Mouse (Mus musculus) erythroblast, adult 5-6 weeks (primary cell): ENCODE measurements around the gene Rnf182. TPM values are rescaled to one million over a fixed set of nuclear protein-coding genes. Genes with fewer than 3 reads are reported as not detected.

Experiments used
- ATAC-seq: replicated peaks from 2 replicates; pipeline ENCODE4 v1.8.0; 2016; ENCODE audit warnings: moderate number of reproducible peaks, mild to moderate bottlenecking, moderate TSS enrichment, inconsistent platforms; ENCODE audit not compliant: poor library complexity, low FRiP score, severe bottlenecking
- total RNA-seq, 2 experiments: library from RNA; stranded (forward) in 1 of 2; stranded (reverse) in 1 of 2; fragments of 150-400 nt in 1 of 2; fragments of 200-764, 138-1000 nt in 1 of 2; gene quantifications; 2 replicates each; pipeline versions ENCODE4 v1.2.3 to v1.2.4; 2015 to 2017; ENCODE audit warnings: low replicate concordance in 2 of 2

Gene Rnf182
- total RNA-seq (2015; ENCODE audit: low replicate concordance) (not detected in 2 replicates), total RNA-seq (2017; ENCODE audit: low replicate concordance) (not detected in 2 replicates)

GRCm38 (mm10) chr13:43615577-43616254 lies at the start of gene Rnf182:
Rnf182 (plus strand) TSS chr13:43615710.
- no peak for ATAC-seq

DNA sequence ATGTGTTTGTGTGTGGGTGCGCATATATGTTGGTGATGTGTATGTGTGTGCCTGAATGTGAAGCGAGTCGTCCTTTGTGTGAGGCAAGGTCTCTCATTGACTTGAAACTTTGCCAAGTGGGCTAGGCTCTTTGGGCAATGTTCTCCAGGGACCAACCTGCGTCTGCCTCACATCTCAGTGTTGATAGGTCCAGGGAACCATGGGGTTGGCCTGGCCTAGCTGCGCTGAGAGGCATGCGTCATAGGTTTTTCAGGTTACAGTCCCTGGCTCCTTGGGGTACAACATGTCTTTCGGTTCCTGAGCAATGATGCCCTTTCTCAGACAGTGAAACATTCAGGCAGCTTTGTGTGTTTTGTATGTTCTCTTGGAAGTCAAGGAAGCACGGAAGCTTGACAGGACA lies 49.3 kb upstream of the Rnf182 start:
- ATAC-seq: no peak

GRCm38 (mm10) chr13:43567141-43567891 lies 48.2 kb upstream of the Rnf182 start:
- no peak for ATAC-seq

GRCm38 (mm10) chr13:43573979-43574378 lies 41.5 kb upstream of the Rnf182 start:
- ATAC-seq: no peak

GRCm38 (mm10) chr13:43575431-43575830 lies 40.1 kb upstream of the Rnf182 start:
- no peak for ATAC-seq

- ATAC-seq: no peak
Observed at GRCm38 (mm10) chr13:43577254-43577653, 38.3 kb upstream of the Rnf182 start.

- no peak for ATAC-seq
Observed at GRCm38 (mm10) chr13:43577766-43578165, 37.7 kb upstream of the Rnf182 start.

GRCm38 (mm10) chr13:43579740-43580139 lies 35.8 kb upstream of the Rnf182 start:
- ATAC-seq: peak; percentile 84

DNA sequence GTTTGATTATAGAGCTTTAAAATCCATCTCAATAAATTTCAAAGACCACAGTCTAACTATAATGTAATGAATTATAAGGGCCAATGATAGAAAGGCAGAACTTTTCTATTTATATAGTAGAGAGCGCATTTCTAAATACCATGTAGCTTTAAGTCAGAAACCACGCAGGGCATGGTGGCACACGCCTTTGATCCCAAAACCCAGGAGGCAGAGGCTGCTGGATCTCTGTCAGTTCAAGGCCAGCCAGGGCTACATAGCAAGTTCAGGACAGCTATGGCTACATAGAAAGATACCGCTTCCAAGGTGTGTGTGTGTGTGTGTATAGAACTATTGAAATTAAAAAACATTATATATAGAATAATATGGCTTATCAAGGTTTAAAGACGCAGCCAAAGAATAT lies 34.8 kb upstream of the Rnf182 start:
- no peak for ATAC-seq

DNA sequence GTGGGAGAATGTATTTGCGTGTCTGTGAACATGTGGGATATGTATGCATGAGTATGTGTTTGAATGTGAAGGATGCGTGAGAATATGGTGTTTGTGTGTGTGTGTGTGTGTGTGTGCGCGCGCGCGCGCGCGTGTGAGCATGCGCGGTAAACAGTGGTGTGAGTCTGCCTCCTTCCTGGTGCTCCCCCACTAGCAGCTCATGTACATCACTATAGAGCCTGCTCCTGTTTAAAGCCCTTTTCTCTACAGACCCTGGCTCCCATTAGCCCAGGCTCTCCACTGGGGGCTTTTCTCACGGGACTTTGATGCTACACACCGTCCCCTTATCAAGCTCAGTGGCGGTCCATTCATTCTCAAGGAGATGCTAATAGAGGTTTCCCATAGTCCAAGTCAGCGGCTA lies 32.5 kb upstream of the Rnf182 start:
- ATAC-seq: no peak

DNA sequence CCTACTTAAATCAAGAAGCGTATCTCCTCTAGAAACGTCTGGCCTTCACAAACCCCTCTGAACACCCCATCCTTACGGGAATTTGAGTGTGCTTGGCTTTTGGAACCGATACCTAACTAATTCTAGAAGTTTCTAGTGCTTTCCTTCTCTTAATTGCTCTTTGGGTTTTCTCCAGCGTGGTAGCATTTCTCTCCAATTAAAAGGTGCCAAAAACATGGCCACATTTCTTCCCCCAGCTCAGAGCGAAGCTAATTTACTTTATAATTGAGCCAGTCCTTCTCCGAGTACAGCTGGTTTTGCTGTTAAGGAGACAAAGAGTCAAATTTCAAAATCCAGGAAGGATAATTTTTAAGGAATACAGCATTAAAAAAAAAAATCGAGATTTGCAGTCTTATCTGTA lies 32.0 kb upstream of the Rnf182 start:
- no peak for ATAC-seq

DNA sequence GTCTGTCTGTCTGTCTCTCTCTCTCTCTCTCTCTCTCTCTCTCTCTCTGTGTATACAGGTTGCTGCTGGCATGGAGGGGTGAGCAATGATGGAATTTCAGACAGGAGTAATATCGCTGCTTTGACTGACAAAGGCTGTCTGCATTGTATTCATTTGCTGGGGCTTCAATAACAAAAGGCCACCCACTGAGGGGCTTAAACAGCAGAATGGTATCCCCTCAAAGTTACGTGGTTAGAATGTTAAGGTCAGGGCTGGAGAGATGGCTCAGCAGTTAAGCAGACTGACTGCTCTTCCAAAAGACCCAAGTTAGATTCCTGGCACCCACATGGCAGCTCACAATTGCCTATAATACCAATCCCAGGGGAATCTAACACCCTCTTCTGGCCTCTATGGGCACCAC lies 30.2 kb upstream of the Rnf182 start:
- no peak for ATAC-seq

DNA sequence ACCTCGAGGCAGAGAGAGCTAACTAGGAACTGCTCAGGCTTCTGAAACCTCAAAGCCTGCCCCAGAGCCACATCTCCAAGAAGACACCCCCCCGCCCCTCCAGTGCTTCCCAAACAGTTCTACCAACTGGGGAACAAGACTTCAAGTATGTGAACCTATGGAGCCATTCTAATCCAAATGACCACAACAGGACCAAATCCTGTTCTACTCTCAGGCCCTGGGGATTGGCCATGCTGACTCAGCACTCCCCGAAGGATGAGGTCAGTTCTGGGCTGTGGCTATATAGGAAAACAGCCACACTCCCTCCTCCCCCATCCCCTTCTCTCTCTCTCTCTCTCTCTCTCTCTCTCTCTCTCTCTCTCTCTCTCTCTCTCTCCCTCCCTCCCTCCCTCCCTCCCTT lies 28.5 kb upstream of the Rnf182 start:
- ATAC-seq: no peak

- ATAC-seq: no peak
Observed at GRCm38 (mm10) chr13:43587844-43588840, 27.4 kb upstream of the Rnf182 start.

GRCm38 (mm10) chr13:43591828-43592680 lies 23.5 kb upstream of the Rnf182 start:
- ATAC-seq: no peak

DNA sequence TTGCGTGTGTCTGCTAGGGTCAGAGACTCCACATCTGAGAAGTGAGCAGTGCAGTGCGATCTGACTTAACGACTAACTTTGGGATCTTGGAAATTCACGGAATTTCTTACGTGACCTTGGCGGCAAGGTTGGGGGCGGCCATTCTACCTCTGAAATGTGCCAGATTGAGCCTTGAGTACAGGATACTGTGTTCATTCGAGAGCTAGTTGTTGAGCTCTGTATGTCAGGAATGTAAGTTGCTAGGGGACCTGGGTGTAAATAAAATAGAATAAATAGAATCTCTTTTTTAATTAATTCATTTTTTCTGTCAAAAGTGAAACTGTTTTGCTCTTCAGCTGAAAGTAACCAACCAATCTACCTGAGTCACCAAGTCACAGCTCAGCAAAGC lies 22.8 kb upstream of the Rnf182 start:
- no peak for ATAC-seq

DNA sequence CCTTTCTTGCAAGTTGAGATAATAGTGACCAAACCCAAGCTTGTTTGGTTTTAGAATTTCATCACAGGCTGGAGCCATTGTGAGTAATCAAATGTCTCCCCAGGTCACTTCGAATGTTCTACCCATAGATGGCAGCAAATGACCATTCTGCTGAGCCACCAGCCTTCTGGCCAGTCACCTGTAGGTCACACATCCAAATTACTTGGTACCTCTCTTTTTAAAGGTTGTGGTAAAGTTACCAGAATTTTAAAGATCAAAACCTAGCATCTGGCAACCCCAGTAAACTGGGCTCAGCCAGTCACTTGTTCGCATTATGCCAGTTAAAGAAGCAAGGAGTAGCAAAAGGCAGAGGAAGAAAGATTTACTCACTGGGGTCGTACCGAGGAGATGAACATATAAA lies 19.6 kb upstream of the Rnf182 start:
- ATAC-seq: no peak

- ATAC-seq: no peak
Observed at GRCm38 (mm10) chr13:43600967-43601366, 14.5 kb upstream of the Rnf182 start.

- ATAC-seq: no peak
Observed at GRCm38 (mm10) chr13:43602440-43602839, 13.1 kb upstream of the Rnf182 start.
